Mouse (Mus musculus) MEL (cell line): ENCODE measurements at regions not wholly inside any gene's neighbourhood (a gene's known extent, or its start where the extent isn't known, plus 50 kb on each side); places are given as distances from the start of the nearest gene placed in this dataset.

Source experiments
- DNase-seq: peaks from one replicate; pipeline ENCODE4 v3.0.0; 2011; ENCODE audit warnings: low read depth, low spot score
- H3K27ac ChIP-seq: 2 replicates; pipeline ENCODE4 v1.5.1; 2012; ENCODE audit warnings: low read depth, mild to moderate bottlenecking, control low read depth, low read length, moderate library complexity; ENCODE audit not compliant: control insufficient read depth
- H3K27me3 ChIP-seq, 2 experiments: fragments of 150-350 bp in 1 of 2; sonication (generic) in 1 of 2; 2 replicates each; pipeline ENCODE4 v1.6.1; 2012; ENCODE audit warnings: low read length in 2 of 2, mild to moderate bottlenecking in 2 of 2, improper control_type of control experiment in 1 of 2, moderate library complexity in 1 of 2; ENCODE audit not compliant: insufficient read depth in 2 of 2, control insufficient read depth in 1 of 2
- H3K36me3 ChIP-seq, 2 experiments: 2 replicates each; pipeline ENCODE4 v1.6.1; 2012 to 2014; ENCODE audit warnings: low read length in 2 of 2, improper control_type of control experiment in 1 of 2, inconsistent platforms in 1 of 2, mild to moderate bottlenecking in 1 of 2; ENCODE audit not compliant: insufficient read depth in 2 of 2, control insufficient read depth in 1 of 2
- H3K4me1 ChIP-seq, 2 experiments: fragments of 150-350 bp in 1 of 2; sonication (generic) in 1 of 2; 2 replicates each; pipeline ENCODE4 v1.6.1; 2012; ENCODE audit warnings: low read length in 2 of 2, improper control_type of control experiment in 1 of 2, mild to moderate bottlenecking in 1 of 2; ENCODE audit not compliant: insufficient read depth in 2 of 2, control insufficient read depth in 1 of 2
- H3K4me3 ChIP-seq, 2 experiments: fragments of 150-350 bp in 1 of 2; sonication (generic) in 1 of 2; 2 replicates each; pipeline ENCODE4 v1.5.1; 2012; ENCODE audit warnings: low read depth in 2 of 2, low read length in 2 of 2, mild to moderate bottlenecking in 2 of 2, moderate library complexity in 2 of 2, control low read depth in 1 of 2, improper control_type of control experiment in 1 of 2; ENCODE audit not compliant: control insufficient read depth in 1 of 2, insufficient read depth in 1 of 2
- H3K79me2 ChIP-seq: 2 replicates; pipeline ENCODE4 v1.6.1; 2012; ENCODE audit warnings: mild to moderate bottlenecking, low read length, moderate library complexity; ENCODE audit not compliant: control insufficient read depth, poor library complexity, insufficient read depth
- H3K9ac ChIP-seq: 2 replicates; pipeline ENCODE4 v1.6.1; 2012; ENCODE audit warnings: low read depth, mild to moderate bottlenecking, control low read depth, low read length, moderate library complexity; ENCODE audit not compliant: control insufficient read depth, poor library complexity, severe bottlenecking
- H3K9me3 ChIP-seq: fragments of 150-350 bp; sonication (generic); replicated peaks from 2 replicates; pipeline ENCODE4 v1.6.1; 2012; ENCODE audit warnings: mild to moderate bottlenecking, low read length, improper control_type of control experiment, moderate library complexity; ENCODE audit not compliant: insufficient read depth
- CHD1 ChIP-seq: IDR thresholded peaks from 2 replicates; pipeline ENCODE4 v1.6.1; 2012; ENCODE audit warnings: low read depth, mild to moderate bottlenecking, inconsistent platforms, low read length, improper control_type of control experiment
- ELF1 ChIP-seq: IDR thresholded peaks from 2 replicates; pipeline ENCODE4 v1.6.1; 2014; ENCODE audit warnings: low read depth, mild to moderate bottlenecking, inconsistent platforms, low read length, improper control_type of control experiment, moderate library complexity
- ETS1 ChIP-seq: IDR thresholded peaks from 2 replicates; pipeline ENCODE4 v1.6.1; 2012; ENCODE audit warnings: low read depth, mild to moderate bottlenecking, inconsistent platforms, low read length, improper control_type of control experiment, moderate library complexity
- GATA1 ChIP-seq: IDR thresholded peaks from 2 replicates; pipeline ENCODE4 v1.6.1; 2011; ENCODE audit warnings: low read depth, low read length, improper control_type of control experiment
- JUND ChIP-seq: IDR thresholded peaks from 2 replicates; pipeline ENCODE4 v1.6.1; 2011; ENCODE audit warnings: low read depth, mild to moderate bottlenecking, improper control_type of control experiment, low read length
- MAX ChIP-seq: IDR thresholded peaks from 2 replicates; pipeline ENCODE4 v1.6.1; 2011; ENCODE audit warnings: low read length, improper control_type of control experiment
- MXI1 ChIP-seq: IDR thresholded peaks from 2 replicates; pipeline ENCODE4 v1.6.1; 2011; ENCODE audit warnings: mild to moderate bottlenecking, low read depth, low read length, improper control_type of control experiment
- MYB ChIP-seq: IDR thresholded peaks from 2 replicates; pipeline ENCODE4 v1.6.1; 2011; ENCODE audit warnings: mild to moderate bottlenecking, low read depth, low read length, improper control_type of control experiment
- NRF1 ChIP-seq: IDR thresholded peaks from 2 replicates; pipeline ENCODE4 v1.6.1; 2014; ENCODE audit warnings: low read depth, mild to moderate bottlenecking, inconsistent platforms, low read length, improper control_type of control experiment, moderate library complexity; ENCODE audit not compliant: poor library complexity, insufficient read depth, severe bottlenecking
- POLR2AphosphoS2 ChIP-seq: IDR thresholded peaks from 2 replicates; pipeline ENCODE4 v1.6.1; 2011; ENCODE audit warnings: low read length, improper control_type of control experiment
- RCOR1 ChIP-seq: IDR thresholded peaks from 2 replicates; pipeline ENCODE4 v1.6.1; 2012; ENCODE audit warnings: low read depth, mild to moderate bottlenecking, inconsistent platforms, low read length, improper control_type of control experiment
- SIN3A ChIP-seq: IDR thresholded peaks from 2 replicates; pipeline ENCODE4 v1.6.1; 2012; ENCODE audit warnings: low read length, improper control_type of control experiment, inconsistent platforms
- SMC3 ChIP-seq: IDR thresholded peaks from 2 replicates; pipeline ENCODE4 v1.6.1; 2011; ENCODE audit warnings: low read depth, low read length, improper control_type of control experiment
- TCF12 ChIP-seq: IDR thresholded peaks from 2 replicates; pipeline ENCODE4 v1.6.1; 2014; ENCODE audit warnings: low read depth, mild to moderate bottlenecking, inconsistent platforms, low read length, improper control_type of control experiment, moderate library complexity
- ZC3H11A ChIP-seq: IDR thresholded peaks from 2 replicates; pipeline ENCODE4 v1.6.1; 2012; ENCODE audit warnings: low read depth, mild to moderate bottlenecking, inconsistent platforms, low read length, improper control_type of control experiment
- ZMIZ1 ChIP-seq: IDR thresholded peaks from 2 replicates; pipeline ENCODE4 v1.6.1; 2012; ENCODE audit warnings: low read depth, mild to moderate bottlenecking, inconsistent platforms, low read length, improper control_type of control experiment, moderate library complexity

- no peak for TF ChIP-seq NRF1
Measured at GRCm38 (mm10) chr13:100933265-100933664, 100.0 kb upstream of the Slc30a5 start (continued).

GRCm38 (mm10) chr13:100899566-100899965, 66.3 kb upstream of the Slc30a5 start:
- Histone ChIP-seq H3K9ac (no peak overlapping the region), H3K4me1 (no peaks in the 10 kb centered on the region), H3K9me3 (no peaks in the 10 kb centered on the region), H3K27ac (no peak overlapping the region), H3K36me3 (no peaks in the 10 kb centered on the region), H3K27me3 (peaks cover 15 to 32% of the 10 kb centered on the region in 2 experiments), H3K4me3 (no peak overlapping the region), H3K79me2 (no peaks in the 10 kb centered on the region)
- no peak for DNase-seq
- no peak for TF ChIP-seq ZC3H11A
- no peak for TF ChIP-seq ELF1
- TF ChIP-seq JUND = no peak
- no peak for TF ChIP-seq MXI1
- TF ChIP-seq CHD1 = no peak
- no peak for TF ChIP-seq GATA1
- TF ChIP-seq POLR2AphosphoS2 = no peak
- no peak for TF ChIP-seq TCF12
- no peak for TF ChIP-seq ETS1
- TF ChIP-seq MAX = no peak
- no peak for TF ChIP-seq ZMIZ1
- TF ChIP-seq MYB = no peak

GRCm38 (mm10) chr13:100893871-100894270, 60.6 kb upstream of the Slc30a5 start:
- no peak for DNase-seq
- Histone ChIP-seq H3K36me3 (no peaks in the 10 kb centered on the region), H3K27ac (no peak overlapping the region), H3K9me3 (no peaks in the 10 kb centered on the region), H3K4me3 (no peak overlapping the region), H3K9ac (no peak overlapping the region), H3K27me3 (peaks cover 4 to 13% of the 10 kb centered on the region in 2 experiments; a peak in 3 of 4 replicates)
- TF ChIP-seq SIN3A = no peak
- no peak for TF ChIP-seq RCOR1
- TF ChIP-seq SMC3 = no peak
- no peak for TF ChIP-seq GATA1
- TF ChIP-seq, all 39 proteins: peak for 0
- Histone ChIP-seq H3K79me2 (no peaks in the 10 kb centered on the region), H3K4me1 (no peaks in the 10 kb centered on the region)
